Mouse (Mus musculus): ENCODE results near the gene Rae1. TPM values are rescaled to one million over a fixed set of nuclear protein-coding genes. Genes with fewer than 3 reads are reported as not detected.

Gene Rae1
- polyA plus RNA-seq, 1 experiment from 2014 or later: 94.7 TPM

DNA sequence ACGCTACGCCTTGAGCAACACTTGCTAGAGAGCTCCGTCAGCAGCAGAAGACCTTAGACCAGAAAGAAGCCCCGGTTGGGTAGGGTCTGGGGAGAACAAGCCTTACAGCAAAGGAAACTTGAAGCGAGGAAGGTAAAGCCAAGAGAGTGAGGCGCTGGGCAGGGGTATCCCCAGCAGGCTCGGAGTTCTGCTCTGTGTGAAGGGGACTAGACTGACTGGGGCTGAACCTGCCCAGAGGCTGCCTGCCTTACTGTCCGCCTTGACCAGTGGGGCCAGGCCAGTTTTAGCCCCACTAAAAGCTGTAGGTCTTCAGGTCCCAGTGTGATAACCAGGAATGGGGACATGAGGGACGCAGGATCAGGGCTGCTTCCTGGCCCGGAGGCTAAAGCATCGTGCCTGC, 20.5 kb downstream of the Rae1 start, which contains the start of gene Rbm38:
Gene Rbm38, plus strand, starts transcription at position 69 of the 400 bp plus-strand sequence.
- Histone ChIP-seq H3K9me3 (no peaks in the 10 kb centered on the region), H3K9ac (peak within 1 kb of the TSS; percentile 96), H3K27ac (replicated peaks) (peak within 1 kb of the TSS; percentile 82), H3K36me3 (peaks cover 33% of the 10 kb centered on the region), H3K4me1 (peaks cover 72% of the 10 kb centered on the region), H3K4me2 (peak within 1 kb of the TSS; percentile 76), H3K4me3 (peak within 1 kb of the TSS; percentile 93), H3K27me3 (replicated peaks) (peaks cover 11% of the 10 kb centered on the region)
- 37% methylated on average over 11 of the region's 11 CpGs for WGBS
- no peak for ATAC-seq (ENCODE audit: extremely low read depth, insufficient number of reproducible peaks, low FRiP score, low TSS enrichment)

DNA sequence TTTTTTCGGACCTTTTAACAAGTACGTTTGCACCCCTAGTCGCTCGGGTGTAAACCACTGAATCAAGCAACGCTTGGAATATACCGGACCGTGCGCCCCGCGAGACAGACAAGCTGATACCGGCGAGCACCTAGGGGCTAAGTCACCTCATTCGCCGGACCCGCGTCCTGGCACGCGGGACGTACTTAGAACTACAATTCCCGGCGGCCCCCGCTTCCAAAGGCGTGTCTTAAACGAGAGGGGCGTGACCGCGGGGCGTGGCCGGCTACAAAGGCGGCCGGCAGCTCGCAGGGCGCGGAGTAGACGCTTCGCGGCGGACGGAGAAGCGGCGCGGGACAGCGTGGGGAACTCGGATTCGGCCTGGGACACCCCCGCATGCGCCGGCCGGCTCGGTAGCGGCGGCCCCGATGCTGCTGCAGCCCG, 21.7 kb downstream of the Rae1 start:
- peak overlapping the region; percentile 93 for H3K4me3 ChIP-seq
- H3K4me1 ChIP-seq: peaks cover 84% of the 10 kb centered on the region
- H3K4me2 ChIP-seq: peak overlapping the region; percentile 76
- no peaks in the 10 kb centered on the region for H3K9me3 ChIP-seq
- peaks cover 11% of the 10 kb centered on the region for H3K27me3 ChIP-seq (replicated peaks)
- under 1% methylated on average over 54 of the region's 54 CpGs for whole genome bisulfite sequencing
- H3K27ac ChIP-seq (replicated peaks): peak overlapping the region; percentile 86
- H3K9ac ChIP-seq: peak overlapping the region; percentile 96
- peaks cover 34% of the 10 kb centered on the region for H3K36me3 ChIP-seq
- ATAC-seq (ENCODE audit: extremely low read depth, insufficient number of reproducible peaks, low FRiP score, low TSS enrichment): peak; percentile 64; the same call in 1 of the 2 replicates

DNA sequence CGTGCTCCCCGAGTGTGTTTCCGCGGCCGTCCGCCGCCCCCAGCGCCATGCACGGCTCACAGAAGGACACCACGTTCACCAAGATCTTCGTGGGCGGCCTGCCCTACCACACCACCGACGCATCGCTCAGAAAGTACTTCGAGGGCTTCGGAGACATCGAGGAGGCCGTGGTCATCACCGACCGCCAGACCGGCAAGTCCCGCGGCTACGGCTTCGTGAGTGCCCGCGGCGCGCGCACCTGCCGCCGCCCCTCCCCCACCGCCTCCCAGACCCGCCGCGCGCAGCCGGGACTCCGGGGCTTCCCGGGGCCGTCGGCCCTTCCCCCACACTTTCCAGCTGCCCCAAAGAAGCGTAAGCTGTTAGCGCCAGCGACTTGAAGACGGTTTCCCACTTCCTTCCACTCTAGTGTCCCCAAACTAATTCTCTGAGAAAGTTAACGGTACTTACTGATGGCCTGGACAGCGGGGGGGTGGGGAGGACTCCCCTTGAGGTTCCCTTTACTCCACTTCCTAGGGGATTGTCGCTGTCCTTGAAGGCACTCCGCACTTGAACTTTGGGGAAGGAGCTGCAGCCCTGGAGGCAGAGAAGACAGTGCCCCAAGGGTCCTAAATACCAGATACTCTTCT, 22.3 kb downstream of the Rae1 start:
- H3K36me3 ChIP-seq: peaks cover 40% of the 10 kb centered on the region
- under 1% methylated on average over 51 of the region's 51 CpGs for WGBS
- H3K27ac ChIP-seq (replicated peaks): peak overlapping the region; percentile 86
- H3K27me3 ChIP-seq (replicated peaks): peaks cover 11% of the 10 kb centered on the region
- H3K9ac ChIP-seq: peak overlapping the region; percentile 96
- H3K4me2 ChIP-seq: peak overlapping the region; percentile 76
- no peaks in the 10 kb centered on the region for H3K9me3 ChIP-seq
- peaks cover 89% of the 10 kb centered on the region for H3K4me1 ChIP-seq
- peak; percentile 20 for ATAC-seq (ENCODE audit: extremely low read depth, insufficient number of reproducible peaks, low FRiP score, low TSS enrichment)
- H3K4me3 ChIP-seq: peak overlapping the region; percentile 93

DNA sequence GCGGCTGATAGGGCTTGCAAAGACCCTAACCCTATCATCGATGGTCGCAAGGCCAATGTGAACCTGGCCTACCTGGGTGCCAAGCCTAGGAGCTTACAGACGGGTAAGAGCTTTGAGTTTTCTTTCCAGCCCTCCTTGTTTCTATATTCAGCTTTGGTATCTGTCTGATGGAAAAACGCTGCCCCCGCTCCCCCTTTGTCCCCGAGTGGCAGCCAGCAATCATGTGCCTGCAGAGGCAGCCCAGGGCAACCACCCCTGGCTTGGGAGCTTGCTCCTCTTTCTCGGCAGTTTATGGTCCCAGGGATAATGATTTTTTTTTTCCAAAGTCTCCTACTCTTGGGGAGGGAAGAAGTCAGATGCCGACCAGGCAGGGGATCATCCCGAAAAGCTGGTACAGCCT, 22.9 kb downstream of the Rae1 start:
- Histone ChIP-seq H3K9ac (peak overlapping the region; percentile 96), H3K27me3 (replicated peaks) (peaks cover 11% of the 10 kb centered on the region), H3K4me2 (peak overlapping the region; percentile 76), H3K4me1 (peaks cover 91% of the 10 kb centered on the region), H3K4me3 (peak overlapping the region; percentile 93), H3K36me3 (peaks cover 46% of the 10 kb centered on the region), H3K9me3 (no peaks in the 10 kb centered on the region), H3K27ac (replicated peaks) (peak overlapping the region; percentile 86)
- 22% methylated on average over 10 of the region's 10 CpGs for WGBS
- no peak for ATAC-seq (ENCODE audit: extremely low read depth, insufficient number of reproducible peaks, low FRiP score, low TSS enrichment)

DNA sequence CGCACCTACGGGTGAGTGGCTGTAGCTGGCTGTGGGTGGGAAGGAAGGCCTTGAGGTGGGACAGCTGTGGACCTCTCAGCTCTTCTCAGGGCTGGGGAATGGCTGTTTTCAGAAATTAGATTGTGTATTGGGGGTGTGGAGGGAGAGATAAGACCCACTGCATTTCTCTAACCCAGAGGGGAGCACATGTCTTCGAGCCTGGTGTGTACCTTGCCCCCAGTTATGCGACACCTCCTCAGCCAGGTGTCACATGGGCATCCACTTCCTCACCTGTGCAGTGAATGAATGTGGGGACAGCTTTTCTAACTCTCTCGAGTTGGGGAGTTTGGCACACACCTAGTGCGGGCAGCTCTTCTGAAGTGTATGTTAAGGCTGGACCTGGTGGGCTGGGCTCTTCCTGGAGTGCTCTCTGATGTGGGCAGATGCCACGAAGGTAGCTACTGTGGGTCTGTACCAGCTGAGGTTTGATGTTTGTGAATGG, 23.5 kb downstream of the Rae1 start:
- Histone ChIP-seq H3K4me2 (peak overlapping the region; percentile 76), H3K36me3 (peaks cover 52% of the 10 kb centered on the region), H3K9ac (peak overlapping the region; percentile 96), H3K27ac (replicated peaks) (peak overlapping the region; percentile 86), H3K4me1 (peaks cover 92% of the 10 kb centered on the region), H3K27me3 (replicated peaks) (peaks cover 11% of the 10 kb centered on the region), H3K4me3 (peak overlapping the region; percentile 93), H3K9me3 (no peaks in the 10 kb centered on the region)
- 52% methylated on average over 7 of the region's 7 CpGs for whole genome bisulfite sequencing
- ATAC-seq (ENCODE audit: extremely low read depth, insufficient number of reproducible peaks, low FRiP score, low TSS enrichment): no peak

GRCm38 (mm10) chr2:173023966-173024365, 24.0 kb downstream of the Rae1 start:
- Histone ChIP-seq H3K9ac (peak overlapping the region; percentile 96), H3K4me1 (peaks cover 92% of the 10 kb centered on the region), H3K27ac (replicated peaks) (peak overlapping the region; percentile 86)

DNA sequence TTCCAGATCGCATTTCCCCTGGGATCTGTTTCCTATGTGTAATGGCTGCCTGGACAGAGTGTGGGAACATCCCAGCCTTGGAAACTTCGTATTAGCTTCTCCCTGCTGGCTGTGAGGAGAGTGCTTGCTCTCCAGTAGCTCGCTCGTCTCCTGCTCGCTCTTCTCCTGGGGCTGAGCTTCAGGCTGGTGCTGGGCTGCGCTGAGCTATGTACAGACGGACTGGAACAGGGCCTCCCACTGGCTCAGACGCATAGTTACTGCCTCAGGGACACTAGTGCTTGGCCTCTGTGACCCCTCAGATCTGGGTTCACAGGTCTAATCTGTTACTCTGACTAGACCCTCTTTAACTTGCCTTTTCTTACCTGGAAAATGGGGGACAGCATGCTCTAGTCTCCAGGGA, 24.5 kb downstream of the Rae1 start:
- Histone ChIP-seq H3K27me3 (replicated peaks) (peaks cover 11% of the 10 kb centered on the region), H3K4me1 (peaks cover 92% of the 10 kb centered on the region), H3K9me3 (no peaks in the 10 kb centered on the region), H3K27ac (replicated peaks) (peak overlapping the region; percentile 86), H3K9ac (peak overlapping the region; percentile 96), H3K4me3 (peak overlapping the region; percentile 93), H3K4me2 (peak overlapping the region; percentile 76), H3K36me3 (peaks cover 62% of the 10 kb centered on the region)
- ATAC-seq (ENCODE audit: extremely low read depth, insufficient number of reproducible peaks, low FRiP score, low TSS enrichment): no peak
- 61% methylated on average over 8 of the region's 8 CpGs for WGBS

More at GRCm38 (mm10) chr2:173023966-173024365, 24.0 kb downstream of the Rae1 start:
- Histone ChIP-seq H3K36me3 (peaks cover 58% of the 10 kb centered on the region), H3K27me3 (replicated peaks) (peaks cover 11% of the 10 kb centered on the region), H3K9me3 (no peaks in the 10 kb centered on the region), H3K4me2 (peak overlapping the region; percentile 76), H3K4me3 (peak overlapping the region; percentile 93)
- ATAC-seq (ENCODE audit: extremely low read depth, insufficient number of reproducible peaks, low FRiP score, low TSS enrichment): no peak
- 51% methylated on average over 4 of the region's 4 CpGs for WGBS

- H3K27me3 ChIP-seq (replicated peaks): peaks cover 11% of the 10 kb centered on the region
- no peaks in the 10 kb centered on the region for H3K9me3 ChIP-seq
- no peak for ATAC-seq (ENCODE audit: extremely low read depth, insufficient number of reproducible peaks, low FRiP score, low TSS enrichment)
- peaks cover 92% of the 10 kb centered on the region for H3K4me1 ChIP-seq
- 17% methylated on average over 4 of the region's 4 CpGs for WGBS
- peak overlapping the region; percentile 93 for H3K4me3 ChIP-seq
- H3K36me3 ChIP-seq: peaks cover 67% of the 10 kb centered on the region
- peak overlapping the region; percentile 86 for H3K27ac ChIP-seq (replicated peaks)
- peak overlapping the region; percentile 76 for H3K4me2 ChIP-seq
- peak overlapping the region; percentile 96 for H3K9ac ChIP-seq
Measured at GRCm38 (mm10) chr2:173024938-173025337, 25.0 kb downstream of the Rae1 start.

DNA sequence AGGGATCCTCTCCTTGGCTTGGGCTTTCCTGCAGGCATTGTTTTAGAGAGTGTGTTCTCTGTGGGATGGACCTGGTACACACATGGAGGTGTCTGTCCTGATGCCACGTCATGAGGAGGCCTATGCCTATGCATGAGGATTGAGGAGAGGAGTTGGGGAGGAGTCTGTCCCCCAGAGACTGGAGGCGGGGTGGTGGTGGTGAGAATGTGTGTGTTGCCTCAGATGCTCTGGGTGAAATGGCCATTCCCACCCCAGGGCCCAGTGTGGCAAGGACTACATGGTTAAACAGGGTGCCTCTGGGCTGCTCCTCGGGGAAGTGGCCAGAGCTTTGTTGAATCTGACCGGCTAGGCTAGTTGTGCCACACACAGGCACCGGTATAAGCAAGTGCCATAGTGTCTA, 26.4 kb downstream of the Rae1 start:
- H3K4me1 ChIP-seq: peaks cover 92% of the 10 kb centered on the region
- H3K27me3 ChIP-seq (replicated peaks): peaks cover 2% of the 10 kb centered on the region
- H3K27ac ChIP-seq (replicated peaks): peak overlapping the region; percentile 86
- peak overlapping the region; percentile 96 for H3K9ac ChIP-seq
- peaks cover 81% of the 10 kb centered on the region for H3K36me3 ChIP-seq
- H3K4me2 ChIP-seq: peak overlapping the region; percentile 76
- WGBS: 63% methylated on average over 5 of the region's 5 CpGs
- ATAC-seq (ENCODE audit: extremely low read depth, insufficient number of reproducible peaks, low FRiP score, low TSS enrichment): no peak
- no peaks in the 10 kb centered on the region for H3K9me3 ChIP-seq
- peak overlapping the region; percentile 93 for H3K4me3 ChIP-seq

DNA sequence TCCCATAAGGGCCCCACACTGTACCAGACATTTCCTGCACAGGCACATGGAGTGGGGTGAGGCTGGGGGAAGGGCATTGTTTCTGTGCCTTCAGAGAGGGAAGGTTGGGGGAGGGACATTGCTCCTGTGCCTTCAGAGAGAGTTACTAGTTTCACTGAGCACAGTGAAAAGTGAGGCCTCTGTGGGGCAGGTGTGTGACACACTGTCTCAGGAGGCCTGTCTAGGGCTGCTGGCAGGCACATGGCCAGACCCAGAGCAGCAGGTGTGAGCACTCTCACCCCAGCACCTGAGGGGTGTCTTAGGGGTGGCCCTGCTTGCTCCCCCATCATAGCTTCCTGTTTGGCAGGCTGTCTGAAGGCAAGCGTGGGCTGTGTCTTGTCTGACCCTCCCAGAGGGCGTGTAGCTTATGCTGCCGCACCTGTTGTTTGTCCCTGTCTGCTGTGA, 26.8 kb downstream of the Rae1 start:
- peak overlapping the region; percentile 86 for H3K27ac ChIP-seq (replicated peaks)
- H3K4me2 ChIP-seq: peak overlapping the region; percentile 76
- H3K27me3 ChIP-seq (replicated peaks): no peaks in the 10 kb centered on the region
- H3K9me3 ChIP-seq: no peaks in the 10 kb centered on the region
- H3K9ac ChIP-seq: peak overlapping the region; percentile 96
- peak overlapping the region; percentile 93 for H3K4me3 ChIP-seq
- 48% methylated on average over 3 of the region's 3 CpGs for WGBS
- ATAC-seq (ENCODE audit: extremely low read depth, insufficient number of reproducible peaks, low FRiP score, low TSS enrichment): no peak
- peaks cover 85% of the 10 kb centered on the region for H3K36me3 ChIP-seq
- H3K4me1 ChIP-seq: peaks cover 94% of the 10 kb centered on the region

DNA sequence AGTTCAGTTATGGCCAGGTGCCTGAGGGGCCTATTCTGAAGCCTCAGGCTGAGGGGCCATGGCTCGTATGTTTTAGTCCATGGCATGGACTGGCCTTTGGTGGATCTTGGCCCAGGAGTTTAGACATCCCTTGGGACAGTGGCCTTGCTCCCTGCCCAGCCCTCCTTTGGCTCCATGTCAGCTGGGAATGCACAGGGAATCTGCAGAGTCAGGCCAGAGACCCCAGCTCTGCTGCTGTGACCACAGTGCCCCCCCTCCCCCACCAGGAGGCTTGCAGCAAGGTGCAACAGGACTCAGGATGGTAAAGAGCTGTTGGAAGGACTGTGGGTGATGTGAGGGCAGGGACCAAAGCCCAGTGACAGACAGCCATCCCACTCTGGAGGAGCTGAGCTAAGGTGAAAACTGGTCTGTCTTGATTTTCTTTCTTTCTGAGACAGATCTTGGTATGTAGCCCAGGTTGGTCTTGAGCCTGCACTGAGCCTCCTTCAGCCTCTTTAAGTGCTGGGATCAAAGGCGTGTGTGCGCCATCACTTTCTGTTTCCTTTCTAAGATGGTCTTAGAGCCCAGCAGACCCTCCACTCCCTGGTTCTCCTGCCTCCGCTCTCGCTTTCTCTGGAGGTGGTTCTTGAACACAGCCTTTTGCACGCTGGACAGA, 27.4 kb downstream of the Rae1 start:
- peaks cover 91% of the 10 kb centered on the region for H3K36me3 ChIP-seq
- peak overlapping the region; percentile 86 for H3K27ac ChIP-seq (replicated peaks)
- no peaks in the 10 kb centered on the region for H3K27me3 ChIP-seq (replicated peaks)
- H3K4me3 ChIP-seq: peak overlapping the region; percentile 93
- no peaks in the 10 kb centered on the region for H3K9me3 ChIP-seq
- 76% methylated on average over 6 of the region's 6 CpGs for WGBS
- peaks cover 97% of the 10 kb centered on the region for H3K4me1 ChIP-seq
- peak overlapping the region; percentile 76 for H3K4me2 ChIP-seq
- no peak for ATAC-seq (ENCODE audit: extremely low read depth, insufficient number of reproducible peaks, low FRiP score, low TSS enrichment)
- H3K9ac ChIP-seq: peak overlapping the region; percentile 96
